ENCODE assay signal across 17 mouse cellular contexts in genomic region chr11:102401898-102402500, GRCm38 (mm10). TPM values are rescaled to one million over a fixed set of nuclear protein-coding genes. Genes with fewer than 3 reads are reported as not detected.
A peak's percentile ranks its signal among the peaks of the same experiment; 100 is the strongest.
DNase-seq lines count a peak whose midpoint lies in the region; ATAC-seq and TF ChIP-seq lines count a peak whose summit lies in the region.
"Had no signal": no experiment of that assay in that cellular context is flagged by ENCODE, and none has a peak within 500 bp of the region (broad histone marks: within the 10 kb centered on the region; RNA-seq: fewer than 3 reads in every experiment).

No protein-coding gene starts in this region.

- H3K27me3 ChIP-seq in erythroblast, embryonic 14.5 days (ENCODE audit: control insufficient read depth) = peaks cover 52% of the 10 kb centered on the region
- peaks cover 38% of the 10 kb centered on the region for H3K27me3 ChIP-seq in midbrain, embryonic 12.5 days
- no peaks in the 10 kb centered on the region; the same call in 1 of the 2 replicates for H3K27me3 ChIP-seq in midbrain, embryonic 14.5 days (ENCODE audit: control insufficient read depth, insufficient read depth, low read length)
- H3K27me3 ChIP-seq in neural tube, embryonic 13.5 days = peaks cover 19% of the 10 kb centered on the region
- peaks cover 20% of the 10 kb centered on the region; the same call in 1 of the 2 replicates for H3K27me3 ChIP-seq in lung, postnatal 0 days (replicated peaks; ENCODE audit: insufficient read depth, low read length)
- H3K27me3 ChIP-seq: Patski had no signal

- peaks cover 65% of the 10 kb centered on the region for H3K36me3 ChIP-seq in erythroblast, embryonic 14.5 days (ENCODE audit: control insufficient read depth)
- peaks cover 63% of the 10 kb centered on the region for H3K36me3 ChIP-seq in midbrain, embryonic 12.5 days
- peaks cover 60% of the 10 kb centered on the region for H3K36me3 ChIP-seq in midbrain, embryonic 14.5 days (ENCODE audit: control insufficient read depth, insufficient read depth, low read length)
- H3K36me3 ChIP-seq in neural tube, embryonic 13.5 days = peaks cover 67% of the 10 kb centered on the region
- H3K36me3 ChIP-seq in lung, postnatal 0 days (ENCODE audit: insufficient read depth, low read length) = peaks cover 10% of the 10 kb centered on the region

- no peak for TF ChIP-seq EP300 in lung, postnatal 0 days (IDR thresholded peaks at IDR 0.05)

- H3K27ac ChIP-seq in midbrain, embryonic 12.5 days (replicated peaks) = 0 out of 2 replicates have a peak overlapping the region, but pooled peaks have one; percentile 36
- H3K27ac ChIP-seq in midbrain, embryonic 14.5 days (replicated peaks; ENCODE audit: low read depth, low read length) = no peak overlapping the region
- peak overlapping the region; percentile 69 for H3K27ac ChIP-seq in neural tube, embryonic 13.5 days (replicated peaks)
- no peak overlapping the region for H3K27ac ChIP-seq in lung, postnatal 0 days (ENCODE audit: low read length)
- H3K27ac ChIP-seq: heart, embryonic 13.5 days; left cerebral cortex, adult 2 months; limb, embryonic 12.5 days; macrophage; stomach, postnatal 0 days had no signal

- no peak overlapping the region for H3K4me2 ChIP-seq in midbrain, embryonic 12.5 days (replicated peaks)
- no peak overlapping the region for H3K4me2 ChIP-seq in midbrain, embryonic 14.5 days (ENCODE audit: low read length)
- H3K4me2 ChIP-seq in neural tube, embryonic 13.5 days = no peak overlapping the region
- H3K4me2 ChIP-seq in lung, postnatal 0 days (replicated peaks; ENCODE audit: low read depth, low read length) = no peak overlapping the region
- H3K4me2 ChIP-seq: heart, embryonic 13.5 days; limb, embryonic 12.5 days had no signal

- no peak for ATAC-seq in erythroblast, adult 5-6 weeks (replicated peaks; ENCODE audit: low FRiP score, poor library complexity, severe bottlenecking)
- no peak for ATAC-seq in midbrain, embryonic 12.5 days (ENCODE audit: low FRiP score, low read depth)
- no peak for ATAC-seq in midbrain, embryonic 14.5 days (ENCODE audit: low FRiP score, low TSS enrichment)
- no peak for ATAC-seq in neural tube, embryonic 13.5 days (ENCODE audit: low read depth)
- ATAC-seq in lung, postnatal 0 days = no peak
- ATAC-seq: Patski had no signal

- peak overlapping the region; percentile 12 for H3K4me3 ChIP-seq in erythroblast, embryonic 14.5 days (replicated peaks)
- H3K4me3 ChIP-seq in midbrain, embryonic 12.5 days = no peak overlapping the region
- no peak overlapping the region for H3K4me3 ChIP-seq in midbrain, embryonic 14.5 days (replicated peaks; ENCODE audit: low read depth, low read length)
- no peak overlapping the region for H3K4me3 ChIP-seq in neural tube, embryonic 13.5 days
- no peak overlapping the region for H3K4me3 ChIP-seq in lung, postnatal 0 days (ENCODE audit: low read depth, low read length)
- H3K4me3 ChIP-seq: heart, embryonic 13.5 days; left cerebral cortex, adult 2 months; limb, embryonic 12.5 days had no signal

- peaks cover 15% of the 10 kb centered on the region for H3K9me3 ChIP-seq in erythroblast, embryonic 14.5 days (ENCODE audit: control insufficient read depth, low read length)
- no peaks in the 10 kb centered on the region for H3K9me3 ChIP-seq in midbrain, embryonic 12.5 days
- H3K9me3 ChIP-seq in midbrain, embryonic 14.5 days (ENCODE audit: control insufficient read depth, low read length) = no peaks in the 10 kb centered on the region
- no peaks in the 10 kb centered on the region for H3K9me3 ChIP-seq in neural tube, embryonic 13.5 days
- no peaks in the 10 kb centered on the region for H3K9me3 ChIP-seq in lung, postnatal 0 days (ENCODE audit: low read length)
- H3K9me3 ChIP-seq: heart, embryonic 13.5 days; limb, embryonic 12.5 days had no signal

- H3K9ac ChIP-seq in midbrain, embryonic 12.5 days (replicated peaks) = no peak overlapping the region
- H3K9ac ChIP-seq in midbrain, embryonic 14.5 days (replicated peaks; ENCODE audit: low read length) = no peak overlapping the region
- no peak overlapping the region for H3K9ac ChIP-seq in neural tube, embryonic 13.5 days
- H3K9ac ChIP-seq in lung, postnatal 0 days (replicated peaks; ENCODE audit: low read depth) = no peak overlapping the region
- H3K9ac ChIP-seq: heart, embryonic 13.5 days; limb, embryonic 12.5 days had no signal

- no peak for TF ChIP-seq CTCF in lung, postnatal 0 days (IDR thresholded peaks at IDR 0.05)

- H3K4me1 ChIP-seq in erythroblast, embryonic 14.5 days (ENCODE audit: control insufficient read depth) = peaks cover 78% of the 10 kb centered on the region
- H3K4me1 ChIP-seq in midbrain, embryonic 12.5 days = peaks cover 57% of the 10 kb centered on the region
- H3K4me1 ChIP-seq in midbrain, embryonic 14.5 days (ENCODE audit: control insufficient read depth, insufficient read depth, low read length) = peaks cover 35% of the 10 kb centered on the region
- peaks cover 85% of the 10 kb centered on the region for H3K4me1 ChIP-seq in neural tube, embryonic 13.5 days (replicated peaks)
- H3K4me1 ChIP-seq in lung, postnatal 0 days (ENCODE audit: insufficient read depth, low read depth, low read length) = peaks cover 8% of the 10 kb centered on the region

- WGBS in midbrain, embryonic 12.5 days = 51% methylated on average over 12 of the region's 12 CpGs
- 40% methylated on average over 12 of the region's 12 CpGs for WGBS in midbrain, embryonic 14.5 days
- WGBS in neural tube, embryonic 13.5 days = 43% methylated on average over 12 of the region's 12 CpGs
- WGBS in lung, postnatal 0 days = 57% methylated on average over 11 of the region's 12 CpGs

- no peak for DNase-seq in midbrain, embryonic 14.5 days
- peak; percentile 54 for DNase-seq in MN1 (ENCODE audit: low spot score)
- no peak for DNase-seq in lung, postnatal 0 days (ENCODE audit: low spot score)
- DNase-seq: gastrocnemius, postnatal 36 days; kidney, adult 2 months; kidney, postnatal 4 days had no signal

RNA-seq across cellular contexts. Expression of gene Slc25a39, which starts 5.7 kb away (rescaled TPM):
- 579 and 725 TPM in 2 replicates for polyA plus RNA-seq in erythroblast, embryonic 14.5 days (2012)
- 461 and 462 TPM in 2 replicates for total RNA-seq in erythroblast, adult 5-6 weeks (2015; ENCODE audit: low replicate concordance)
- total RNA-seq in erythroblast, adult 5-6 weeks (2017; ENCODE audit: low replicate concordance) = 236 and 290 TPM in 2 replicates
- 163 and 173 TPM in 2 replicates for polyA plus RNA-seq in midbrain, embryonic 12.5 days (2016; fragmentation: Nextera tagmentation; extraction: Ambion mirVana)
- polyA plus RNA-seq in midbrain, embryonic 14.5 days (2014; fragmentation: Nextera tagmentation; extraction: Ambion mirVana) = 132 and 144 TPM in 2 replicates
- 154 TPM in 2 replicates for polyA plus RNA-seq in neural tube, embryonic 13.5 days (2015; fragmentation: Nextera tagmentation; extraction: Ambion mirVana)
- 214 TPM in 2 replicates for polyA plus RNA-seq in lung, postnatal 0 days (2015; fragmentation: Nextera tagmentation; extraction: Ambion mirVana)

RNA-seq across cellular contexts. Expression of gene Rundc3a, which starts 8.8 kb away (rescaled TPM):
- 1.8 and 2.1 TPM in 2 replicates for polyA plus RNA-seq in erythroblast, embryonic 14.5 days (2012)
- 3.1 TPM in 1 of 2 replicates, not detected in the other for total RNA-seq in erythroblast, adult 5-6 weeks (2015; ENCODE audit: low replicate concordance)
- total RNA-seq in erythroblast, adult 5-6 weeks (2017; ENCODE audit: low replicate concordance) = 2.7 and 7.5 TPM in 2 replicates
- polyA plus RNA-seq in midbrain, embryonic 12.5 days (2016; fragmentation: Nextera tagmentation; extraction: Ambion mirVana) = 117 and 133 TPM in 2 replicates
- 113 and 165 TPM in 2 replicates for polyA plus RNA-seq in midbrain, embryonic 14.5 days (2014; fragmentation: Nextera tagmentation; extraction: Ambion mirVana)
- polyA plus RNA-seq in neural tube, embryonic 13.5 days (2015; fragmentation: Nextera tagmentation; extraction: Ambion mirVana) = 156 and 161 TPM in 2 replicates
- 1.7 and 1.9 TPM in 2 replicates for polyA plus RNA-seq in lung, postnatal 0 days (2015; fragmentation: Nextera tagmentation; extraction: Ambion mirVana)
- total RNA-seq: gastrocnemius, postnatal 36 days; monocyte, adult 5-6 weeks had no signal

RNA-seq across cellular contexts. Expression of gene Grn, which starts 28.1 kb away (rescaled TPM):
- 1.8 and 2.6 TPM in 2 replicates for polyA plus RNA-seq in erythroblast, embryonic 14.5 days (2012)
- total RNA-seq in erythroblast, adult 5-6 weeks (2015; ENCODE audit: low replicate concordance) = 85.7 and 90.1 TPM in 2 replicates
- total RNA-seq in erythroblast, adult 5-6 weeks (2017; ENCODE audit: low replicate concordance) = 26.3 and 56.1 TPM in 2 replicates
- 67.0 and 82.7 TPM in 2 replicates for polyA plus RNA-seq in midbrain, embryonic 12.5 days (2016; fragmentation: Nextera tagmentation; extraction: Ambion mirVana)
- polyA plus RNA-seq in midbrain, embryonic 14.5 days (2014; fragmentation: Nextera tagmentation; extraction: Ambion mirVana) = 33.1 and 45.5 TPM in 2 replicates
- 83.3 and 88.6 TPM in 2 replicates for polyA plus RNA-seq in neural tube, embryonic 13.5 days (2015; fragmentation: Nextera tagmentation; extraction: Ambion mirVana)
- 215 and 223 TPM in 2 replicates for polyA plus RNA-seq in lung, postnatal 0 days (2015; fragmentation: Nextera tagmentation; extraction: Ambion mirVana)

RNA-seq across cellular contexts. Expression of gene Slc4a1, which starts 36.0 kb away (rescaled TPM):
- 575 and 672 TPM in 2 replicates for polyA plus RNA-seq in erythroblast, embryonic 14.5 days (2012)
- 4,977 and 5,433 TPM in 2 replicates for total RNA-seq in erythroblast, adult 5-6 weeks (2015; ENCODE audit: low replicate concordance)
- total RNA-seq in erythroblast, adult 5-6 weeks (2017; ENCODE audit: low replicate concordance) = 6,454 and 7,565 TPM in 2 replicates
- polyA plus RNA-seq in midbrain, embryonic 12.5 days (2016; fragmentation: Nextera tagmentation; extraction: Ambion mirVana) = 26.7 and 30.4 TPM in 2 replicates
- polyA plus RNA-seq in midbrain, embryonic 14.5 days (2014; fragmentation: Nextera tagmentation; extraction: Ambion mirVana) = 0.51 and 2.3 TPM in 2 replicates
- polyA plus RNA-seq in neural tube, embryonic 13.5 days (2015; fragmentation: Nextera tagmentation; extraction: Ambion mirVana) = 4.2 and 4.9 TPM in 2 replicates
- 9.7 and 9.8 TPM in 2 replicates for polyA plus RNA-seq in lung, postnatal 0 days (2015; fragmentation: Nextera tagmentation; extraction: Ambion mirVana)
- polyA plus RNA-seq: macrophage, Patski had no signal

RNA-seq across cellular contexts. Expression of gene Fam171a2, which starts 45.5 kb away (rescaled TPM):
- 0.01 and 0.02 TPM in 2 replicates for polyA plus RNA-seq in erythroblast, embryonic 14.5 days (2012)
- not detected in 2 replicates for total RNA-seq in erythroblast, adult 5-6 weeks (2015; ENCODE audit: low replicate concordance)
- not detected in 2 replicates for total RNA-seq in erythroblast, adult 5-6 weeks (2017; ENCODE audit: low replicate concordance)
- 17.6 and 18.0 TPM in 2 replicates for polyA plus RNA-seq in midbrain, embryonic 12.5 days (2016; fragmentation: Nextera tagmentation; extraction: Ambion mirVana)
- 28.6 and 50.4 TPM in 2 replicates for polyA plus RNA-seq in midbrain, embryonic 14.5 days (2014; fragmentation: Nextera tagmentation; extraction: Ambion mirVana)
- polyA plus RNA-seq in neural tube, embryonic 13.5 days (2015; fragmentation: Nextera tagmentation; extraction: Ambion mirVana) = 20.3 and 21.6 TPM in 2 replicates
- polyA plus RNA-seq in lung, postnatal 0 days (2015; fragmentation: Nextera tagmentation; extraction: Ambion mirVana) = 3.2 and 3.4 TPM in 2 replicates
- total RNA-seq: monocyte, adult 5-6 weeks had no signal
- polyA plus RNA-seq: macrophage had no signal

Comparison
In these comparisons a context has a peak if more than half of its experiments do, and no peak if none do; other contexts are left out.
1. H3K27ac ChIP-seq: peak in midbrain, embryonic 12.5 days (single experiment) and neural tube, embryonic 13.5 days (single experiment); none in midbrain, embryonic 14.5 days (single experiment) and lung, postnatal 0 days (single experiment).
2. RNA of gene Rundc3a, which starts 8.8 kb away (polyA plus RNA-seq): 156 to 161 TPM in neural tube, embryonic 13.5 days, 117 to 133 TPM in midbrain, embryonic 12.5 days and 113 to 165 TPM in midbrain, embryonic 14.5 days; 1.8 to 2.1 TPM in erythroblast, embryonic 14.5 days and 1.7 to 1.9 TPM in lung, postnatal 0 days; every median in the first group is over 10 times any median in the second.